Mouse (Mus musculus) limb, embryonic 15.5 days (tissue): ENCODE data around the gene Gabarapl2. TPM values are rescaled to one million over a fixed set of nuclear protein-coding genes. Genes with fewer than 3 reads are reported as not detected.

Experiments used
- ATAC-seq: fragments of 200-750 bp; cut with Nextera tagmentation; 2 replicates; pipeline ENCODE4 v1.8.0; 2017; ENCODE audit warnings: low read depth, moderate TSS enrichment; ENCODE audit not compliant: insufficient number of reproducible peaks, low FRiP score, low TSS enrichment
- H3K27ac ChIP-seq: fragments of 300-500 bp; sonication (generic); 2 replicates; pipeline ENCODE4 v1.5.1; 2015; ENCODE audit warnings: moderate library complexity, mild to moderate bottlenecking, inconsistent platforms
- H3K27me3 ChIP-seq: fragments of 300-500 bp; sonication (generic); 2 replicates; pipeline ENCODE4 v1.6.1; 2015; ENCODE audit warnings: inconsistent platforms
- H3K36me3 ChIP-seq: fragments of 300-500 bp; sonication (generic); 2 replicates; pipeline ENCODE4 v1.6.1; 2015; ENCODE audit warnings: inconsistent platforms
- H3K4me1 ChIP-seq: fragments of 300-500 bp; sonication (generic); 2 replicates; pipeline ENCODE4 v1.6.1; 2015; ENCODE audit warnings: inconsistent platforms
- H3K4me2 ChIP-seq: fragments of 300-500 bp; sonication (generic); 2 replicates; pipeline ENCODE4 v1.6.1; 2015; ENCODE audit warnings: mild to moderate bottlenecking, inconsistent platforms
- H3K4me3 ChIP-seq: fragments of 300-500 bp; sonication (generic); 2 replicates; pipeline ENCODE4 v1.5.1; 2015; ENCODE audit warnings: mild to moderate bottlenecking, inconsistent platforms
- H3K9ac ChIP-seq: fragments of 300-500 bp; sonication (generic); 2 replicates; pipeline ENCODE4 v1.6.1; 2015; ENCODE audit warnings: inconsistent platforms
- H3K9me3 ChIP-seq: fragments of 300-500 bp; sonication (generic); 2 replicates; pipeline ENCODE4 v1.6.1; 2016; ENCODE audit warnings: inconsistent platforms
- WGBS: fragments of 180-500 bp; shearing (Covaris S2); methylation state at CpG from one replicate; pipeline ENCODE4 v1.1.7; 2015; 5-methylcytosine and 5-hydroxymethylcytosine counted together
- polyA plus RNA-seq: library from polyadenylated mRNA; unstranded; fragments of >200 nt; fragmentation: Nextera tagmentation; extraction: Ambion mirVana; gene quantifications from 2 replicates; pipeline ENCODE4 v1.2.1, GENCODE M21; 2015

Gabarapl2 gene
- polyA plus RNA-seq, 1 experiment from 2014 or later: 165 TPM

GRCm38 (mm10) chr8:111939516-111940142, 874 bp upstream of the Gabarapl2 start:
- 0 out of 2 replicates have a peak, but pooled peaks have one; percentile 38 for ATAC-seq
- H3K9ac ChIP-seq: peak overlapping the region; percentile 31; the same call in 1 of the 2 replicates
- peak overlapping the region; percentile 76; the same call in 1 of the 2 replicates for H3K27ac ChIP-seq
- WGBS: 8% methylated on average over 10 of the region's 10 CpGs
- H3K4me1 ChIP-seq: peaks cover 20% of the 10 kb centered on the region
- H3K4me3 ChIP-seq: peak overlapping the region; percentile 83
- peak overlapping the region; percentile 91 for H3K4me2 ChIP-seq
- H3K27me3 ChIP-seq: no peaks in the 10 kb centered on the region
- H3K9me3 ChIP-seq: no peaks in the 10 kb centered on the region
- peaks cover 23% of the 10 kb centered on the region for H3K36me3 ChIP-seq

- Histone ChIP-seq H3K4me2 (peak overlapping the region; percentile 91), H3K27me3 (no peaks in the 10 kb centered on the region), H3K9ac (peak overlapping the region; percentile 66), H3K9me3 (no peaks in the 10 kb centered on the region), H3K4me3 (peak overlapping the region; percentile 83), H3K36me3 (peaks cover 34% of the 10 kb centered on the region), H3K27ac (peak overlapping the region; percentile 63), H3K4me1 (peaks cover 20% of the 10 kb centered on the region)
- ATAC-seq: no peak
- under 1% methylated on average over 23 of the region's 23 CpGs for WGBS
Measured at GRCm38 (mm10) chr8:111941101-111941454, 575 bp downstream of the Gabarapl2 start.

- no peaks in the 10 kb centered on the region for H3K27me3 ChIP-seq
- H3K9me3 ChIP-seq: no peaks in the 10 kb centered on the region
- no peak overlapping the region for H3K27ac ChIP-seq
- ATAC-seq: no peak
- H3K36me3 ChIP-seq: peaks cover 56% of the 10 kb centered on the region
- no peak overlapping the region for H3K4me3 ChIP-seq
- peaks cover 20% of the 10 kb centered on the region for H3K4me1 ChIP-seq
- H3K4me2 ChIP-seq: no peak overlapping the region
- H3K9ac ChIP-seq: no peak overlapping the region
- WGBS: 78% methylated on average over 2 of the region's 2 CpGs
Measured at GRCm38 (mm10) chr8:111943544-111943943, 3.0 kb downstream of the Gabarapl2 start.

GRCm38 (mm10) chr8:111947144-111947543, 6.6 kb downstream of the Gabarapl2 start:
- H3K4me3 ChIP-seq: no peak overlapping the region
- peaks cover 75% of the 10 kb centered on the region for H3K36me3 ChIP-seq
- H3K4me1 ChIP-seq: 0 out of 2 replicates have a peak, but pooled peaks cover 1% of the 10 kb centered on the region
- 94% methylated on average over 2 of the region's 2 CpGs for WGBS
- no peaks in the 10 kb centered on the region for H3K9me3 ChIP-seq
- ATAC-seq: no peak
- no peak overlapping the region for H3K9ac ChIP-seq
- H3K27ac ChIP-seq: no peak overlapping the region
- H3K27me3 ChIP-seq: no peaks in the 10 kb centered on the region
- no peak overlapping the region for H3K4me2 ChIP-seq

GRCm38 (mm10) chr8:111947954-111948353, 7.5 kb downstream of the Gabarapl2 start:
- no peak overlapping the region for H3K4me3 ChIP-seq
- peaks cover 73% of the 10 kb centered on the region for H3K36me3 ChIP-seq
- no peaks in the 10 kb centered on the region for H3K9me3 ChIP-seq
- no peaks in the 10 kb centered on the region for H3K4me1 ChIP-seq
- ATAC-seq: no peak
- H3K27me3 ChIP-seq: no peaks in the 10 kb centered on the region
- H3K4me2 ChIP-seq: no peak overlapping the region
- H3K27ac ChIP-seq: no peak overlapping the region
- no peak overlapping the region for H3K9ac ChIP-seq
- 90% methylated on average over 8 of the region's 8 CpGs for WGBS

- Histone ChIP-seq H3K9ac (no peak overlapping the region), H3K4me3 (no peak overlapping the region), H3K4me1 (no peaks in the 10 kb centered on the region), H3K27me3 (no peaks in the 10 kb centered on the region), H3K36me3 (peaks cover 73% of the 10 kb centered on the region), H3K27ac (no peak overlapping the region), H3K4me2 (no peak overlapping the region), H3K9me3 (no peaks in the 10 kb centered on the region)
- 92% methylated on average over 3 of the region's 3 CpGs for WGBS
- no peak for ATAC-seq
Measured at GRCm38 (mm10) chr8:111950846-111951245, 10.3 kb downstream of the Gabarapl2 start.

- Histone ChIP-seq H3K9ac (no peak overlapping the region), H3K9me3 (no peaks in the 10 kb centered on the region), H3K4me3 (no peak overlapping the region), H3K27ac (no peak overlapping the region), H3K27me3 (no peaks in the 10 kb centered on the region), H3K4me2 (no peak overlapping the region), H3K4me1 (no peaks in the 10 kb centered on the region), H3K36me3 (peaks cover 73% of the 10 kb centered on the region)
- ATAC-seq: no peak
- WGBS: 95% methylated on average over 7 of the region's 7 CpGs
Measured at GRCm38 (mm10) chr8:111951317-111951716, 10.8 kb downstream of the Gabarapl2 start.

GRCm38 (mm10) chr8:111951936-111952335, 11.4 kb downstream of the Gabarapl2 start:
- Histone ChIP-seq H3K4me1 (no peaks in the 10 kb centered on the region), H3K27me3 (no peaks in the 10 kb centered on the region), H3K4me3 (no peak overlapping the region), H3K27ac (no peak overlapping the region), H3K9ac (no peak overlapping the region), H3K4me2 (no peak overlapping the region), H3K36me3 (peaks cover 73% of the 10 kb centered on the region), H3K9me3 (no peaks in the 10 kb centered on the region)
- no peak for ATAC-seq
- 93% methylated on average over 5 of the region's 5 CpGs for WGBS

GRCm38 (mm10) chr8:111954844-111955594, 14.5 kb downstream of the Gabarapl2 start:
- Histone ChIP-seq H3K27ac (no peak overlapping the region), H3K36me3 (peaks cover 59% of the 10 kb centered on the region), H3K4me1 (no peaks in the 10 kb centered on the region), H3K4me2 (no peak overlapping the region), H3K9ac (no peak overlapping the region), H3K9me3 (no peaks in the 10 kb centered on the region), H3K4me3 (no peak overlapping the region), H3K27me3 (no peaks in the 10 kb centered on the region)
- WGBS: 78% methylated on average over 4 of the region's 4 CpGs
- ATAC-seq: no peak

- ATAC-seq: no peak
- H3K4me2 ChIP-seq: no peak overlapping the region
- H3K27ac ChIP-seq: no peak overlapping the region
- H3K27me3 ChIP-seq: no peaks in the 10 kb centered on the region
- peaks cover 58% of the 10 kb centered on the region for H3K36me3 ChIP-seq
- no peak overlapping the region for H3K9ac ChIP-seq
- WGBS: 83% methylated on average over 5 of the region's 5 CpGs
- no peaks in the 10 kb centered on the region for H3K9me3 ChIP-seq
- no peak overlapping the region for H3K4me3 ChIP-seq
- no peaks in the 10 kb centered on the region for H3K4me1 ChIP-seq
Measured at GRCm38 (mm10) chr8:111955879-111956278, 15.4 kb downstream of the Gabarapl2 start.

GRCm38 (mm10) chr8:111957231-111957630, 16.7 kb downstream of the Gabarapl2 start:
- no peak overlapping the region for H3K9ac ChIP-seq
- H3K36me3 ChIP-seq: peaks cover 47% of the 10 kb centered on the region
- no peak overlapping the region for H3K27ac ChIP-seq
- ATAC-seq: no peak
- 92% methylated on average over 2 of the region's 2 CpGs for WGBS
- H3K9me3 ChIP-seq: no peaks in the 10 kb centered on the region
- H3K4me1 ChIP-seq: no peaks in the 10 kb centered on the region
- H3K4me3 ChIP-seq: no peak overlapping the region
- no peak overlapping the region for H3K4me2 ChIP-seq
- H3K27me3 ChIP-seq: no peaks in the 10 kb centered on the region

- Histone ChIP-seq H3K27ac (no peak overlapping the region), H3K4me1 (peaks cover 2% of the 10 kb centered on the region; the same call in 1 of the 2 replicates), H3K4me2 (no peak overlapping the region), H3K36me3 (peaks cover 19% of the 10 kb centered on the region), H3K9me3 (no peaks in the 10 kb centered on the region), H3K4me3 (no peak overlapping the region), H3K9ac (no peak overlapping the region), H3K27me3 (no peaks in the 10 kb centered on the region)
- 69% methylated on average over 15 of the region's 15 CpGs for WGBS
- no peak for ATAC-seq
Measured at GRCm38 (mm10) chr8:111960591-111961321, 20.3 kb downstream of the Gabarapl2 start.
